16 mouse cellular contexts compared by ENCODE assay signal in the genomic region with DNA sequence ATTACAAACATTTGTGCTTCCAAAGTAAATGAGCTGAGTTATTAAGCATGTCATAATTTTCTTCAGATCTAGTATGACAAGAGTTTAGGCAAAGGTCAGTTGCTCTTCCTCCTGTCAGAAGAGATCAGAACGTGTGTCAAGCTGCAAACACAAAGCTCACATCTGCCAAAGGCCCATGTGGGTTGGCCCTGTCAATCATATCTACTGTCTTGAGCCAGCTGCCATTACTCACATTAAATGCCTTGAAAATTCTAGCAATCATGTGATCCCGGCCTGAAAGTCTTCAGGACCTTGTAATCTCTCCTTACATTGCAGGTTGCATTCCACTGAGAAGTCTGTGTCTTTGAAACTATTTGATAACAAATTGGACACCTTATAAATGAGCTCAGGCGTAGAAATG.
"Had no signal": no experiment of that assay in that cellular context is flagged by ENCODE, and none has a peak within 500 bp of the region (broad histone marks: within the 10 kb centered on the region; RNA-seq: fewer than 3 reads in every experiment).

No protein-coding gene starts in this region.

- H3K36me3 ChIP-seq: limb, embryonic 12.5 days; liver, embryonic 13.5 days; midbrain, embryonic 12.5 days; neural tube, embryonic 13.5 days had no signal

- DNase-seq: liver; liver, embryonic 13.5 days; lung, adult 18-20 months; lung, postnatal 36 days; right cerebral cortex, adult 18-20 months; right cerebral cortex, postnatal 25 days had no signal

- H3K4me2 ChIP-seq: limb, embryonic 12.5 days; liver, embryonic 13.5 days; midbrain, embryonic 12.5 days; neural tube, embryonic 13.5 days had no signal

- H3K27me3 ChIP-seq: limb, embryonic 12.5 days; liver, embryonic 13.5 days; megakaryocyte, embryonic 14.5 days; midbrain, embryonic 12.5 days; neural tube, embryonic 13.5 days had no signal

- ATAC-seq: inflammation-experienced regulatory T-cells, adult 6 months; intestine, postnatal 0 days; lung, postnatal 0 days; midbrain, embryonic 16.5 days had no signal

- H3K9ac ChIP-seq: limb, embryonic 12.5 days; liver, embryonic 13.5 days; midbrain, embryonic 12.5 days; neural tube, embryonic 13.5 days had no signal

- H3K4me1 ChIP-seq: limb, embryonic 12.5 days; liver, embryonic 13.5 days; megakaryocyte, embryonic 14.5 days; midbrain, embryonic 12.5 days; neural tube, embryonic 13.5 days had no signal

- H3K9me3 ChIP-seq: limb, embryonic 12.5 days; liver, embryonic 13.5 days; megakaryocyte, embryonic 14.5 days; midbrain, embryonic 12.5 days; neural tube, embryonic 13.5 days had no signal

- H3K4me3 ChIP-seq: layer of hippocampus, adult 2 months; limb, embryonic 12.5 days; liver, embryonic 13.5 days; megakaryocyte, embryonic 14.5 days; midbrain, embryonic 12.5 days; neural tube, embryonic 13.5 days had no signal

- H3K27ac ChIP-seq: kidney, postnatal 0 days; layer of hippocampus, adult 2 months; limb, embryonic 12.5 days; liver, embryonic 13.5 days; midbrain, embryonic 12.5 days; neural tube, embryonic 13.5 days had no signal
